ENCODE assay signal across 10 mouse cellular contexts in the genomic region with DNA sequence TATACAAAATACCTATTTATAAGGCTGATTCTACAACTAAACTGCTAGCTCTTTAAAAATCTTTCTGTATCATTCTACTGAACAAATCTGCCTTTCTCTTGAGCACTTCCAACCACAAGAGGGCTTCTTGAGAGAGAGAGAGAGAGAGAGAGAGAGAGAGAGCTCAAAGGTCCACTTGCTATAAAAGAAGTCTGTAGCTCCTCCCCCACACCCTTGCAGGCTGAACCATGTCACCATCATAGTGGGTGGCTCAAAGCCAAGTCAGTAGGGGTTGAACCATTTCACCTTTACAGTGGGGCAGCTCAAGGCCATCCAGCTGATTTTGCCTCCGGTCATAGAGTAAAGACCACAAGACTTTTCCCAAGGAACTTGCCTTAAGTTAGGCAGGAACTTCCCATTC. TPM values are rescaled to one million over a fixed set of nuclear protein-coding genes. Genes with fewer than 3 reads are reported as not detected.
DNase-seq lines count a peak whose midpoint lies in the region; ATAC-seq lines count a peak whose summit lies in the region.
"Had no signal": no experiment of that assay in that cellular context is flagged by ENCODE, and none has a peak within 500 bp of the region (broad histone marks: within the 10 kb centered on the region; RNA-seq: fewer than 3 reads in every experiment).

No protein-coding gene starts in this region.

- peak; percentile 25 to 56; a peak in 1 of 4 replicates for ATAC-seq in hematopoietic stem cell, adult 5-6 weeks (replicated peaks in 1 of 2; ENCODE audit: insufficient read depth in 1 of 2, low FRiP score in 2 of 2, low TSS enrichment in 1 of 2, low read depth in 1 of 2, poor library complexity in 2 of 2, severe bottlenecking in 2 of 2)

- intact Hi-C loops in gastrocnemius, postnatal 14 days (cut with DNase I; ENCODE audit: low total_unique reads), result no loop called here

- peak; percentile 22 for DNase-seq in adrenal gland, postnatal 10 days
- DNase-seq in adrenal gland, adult 8-10 months, result no peak
- peak; percentile 36 for DNase-seq in A20 (ENCODE audit: low read depth, low spot score)
- DNase-seq in kidney, postnatal 36 days, result peak; percentile 79 to 91
- no peak for DNase-seq in gastrocnemius, postnatal 14 days
- no peak for DNase-seq in left cerebral cortex, adult 8-10 months (ENCODE audit: low spot score in 2 of 2)
- no peak for DNase-seq in ovary, postnatal 14 days (ENCODE audit: low spot score)
- DNase-seq: cerebellum, postnatal 25 days; midbrain, embryonic 14.5 days had no signal

RNA-seq across cellular contexts. Expression of gene Chchd4, which starts 13.9 kb away (rescaled TPM):
- total RNA-seq in adrenal gland, postnatal 10 days (2021), result 10 to 100 TPM; 15.7 to 16.4 TPM
- 10 to 100 TPM; 16.6 to 19.3 (median 18.2) TPM for total RNA-seq in adrenal gland, adult 8-10 months (2022)
- 14.4 and 20.3 TPM in 2 replicates for total RNA-seq in hematopoietic stem cell, adult 5-6 weeks (2017)
- 1 to 10 TPM; 8.0 to 8.7 TPM for total RNA-seq in gastrocnemius, postnatal 14 days (2021)
- 10 to 100 TPM; 20.6 to 22.3 (median 21.4) TPM for total RNA-seq in left cerebral cortex, adult 8-10 months (2022)

RNA-seq across cellular contexts. Expression of gene Tmem43, which starts 14.0 kb away (rescaled TPM):
- total RNA-seq in adrenal gland, postnatal 10 days (2021), result 10 to 100 TPM; 25.6 to 35.3 TPM
- total RNA-seq in adrenal gland, adult 8-10 months (2022), result 10 to 100 TPM; 46.0 to 70.9 (median 60.9) TPM
- 53.8 and 62.5 TPM in 2 replicates for total RNA-seq in hematopoietic stem cell, adult 5-6 weeks (2017)
- total RNA-seq in gastrocnemius, postnatal 14 days (2021), result 10 to 100 TPM; 37.5 to 41.7 TPM
- total RNA-seq in left cerebral cortex, adult 8-10 months (2022), result 10 to 100 TPM; 27.9 to 34.0 (median 29.9) TPM

RNA-seq across cellular contexts. Expression of gene Wnt7a, which starts 48.3 kb away (rescaled TPM):
- total RNA-seq in adrenal gland, postnatal 10 days (2021), result not detected
- not detected for total RNA-seq in adrenal gland, adult 8-10 months (2022)
- total RNA-seq in hematopoietic stem cell, adult 5-6 weeks (2017), result not detected in 2 replicates
- total RNA-seq in gastrocnemius, postnatal 14 days (2021), result not detected
- total RNA-seq in left cerebral cortex, adult 8-10 months (2022), result 10 to 100 TPM; 11.8 to 18.2 (median 15.8) TPM

RNA-seq across cellular contexts. Expression of gene Xpc, which starts 56.2 kb away (rescaled TPM):
- total RNA-seq in adrenal gland, postnatal 10 days (2021), result 10 to 100 TPM; 12.1 to 14.4 TPM
- 10 to 100 TPM; 19.6 to 24.0 (median 22.6) TPM for total RNA-seq in adrenal gland, adult 8-10 months (2022)
- 108 and 122 TPM in 2 replicates for total RNA-seq in hematopoietic stem cell, adult 5-6 weeks (2017)
- total RNA-seq in gastrocnemius, postnatal 14 days (2021), result 1 to 10 TPM; 6.8 to 7.2 TPM
- 10 to 100 TPM; 14.1 to 18.5 (median 17.1) TPM for total RNA-seq in left cerebral cortex, adult 8-10 months (2022)

RNA-seq across cellular contexts. Expression of gene Lsm3, which starts 56.3 kb away (rescaled TPM):
- total RNA-seq in adrenal gland, postnatal 10 days (2021), result 10 to 100 TPM; 46.1 to 54.1 TPM
- total RNA-seq in adrenal gland, adult 8-10 months (2022), result 10 to 100 TPM; 29.6 to 42.9 (median 37.4) TPM
- total RNA-seq in hematopoietic stem cell, adult 5-6 weeks (2017), result 418 and 477 TPM in 2 replicates
- total RNA-seq in gastrocnemius, postnatal 14 days (2021), result 10 to 100 TPM; 37.0 to 41.9 TPM
- 10 to 100 TPM; 35.0 to 42.5 (median 36.8) TPM for total RNA-seq in left cerebral cortex, adult 8-10 months (2022)

Comparison
In these comparisons a context has a peak if more than half of its experiments do, and no peak if none do; other contexts are left out.
1. DNase-seq: peak in adrenal gland, postnatal 10 days (single experiment), A20 (single experiment) and kidney, postnatal 36 days (2 of 2); none in adrenal gland, adult 8-10 months (single experiment), gastrocnemius, postnatal 14 days (single experiment), left cerebral cortex, adult 8-10 months (0 of 2) and ovary, postnatal 14 days (single experiment).
2. RNA of gene Wnt7a, which starts 48.3 kb away (total RNA-seq): 11.8 to 18.2 TPM in left cerebral cortex, adult 8-10 months; not detected in gastrocnemius, postnatal 14 days, not detected in adrenal gland, postnatal 10 days, not detected in adrenal gland, adult 8-10 months and not detected in hematopoietic stem cell, adult 5-6 weeks; every median in the first group is over 10 times any median in the second.